Mouse (Mus musculus) midbrain, embryonic 14.5 days (tissue): ENCODE measurements around the gene Slc7a5. TPM values are rescaled to one million over a fixed set of nuclear protein-coding genes. Genes with fewer than 3 reads are reported as not detected.
A peak's percentile ranks its signal among the peaks of the same experiment; 100 is the strongest.

ENCODE experiments used
- ATAC-seq: fragments of 200-750 bp; cut with Nextera tagmentation; 2 replicates; pipeline ENCODE4 v1.8.0; 2017; ENCODE audit warnings: moderate number of reproducible peaks, moderate library complexity; ENCODE audit not compliant: low FRiP score, low TSS enrichment
- DNase-seq: peaks from one replicate; pipeline ENCODE4 v3.0.0-alpha.2; 2015
- H3K27ac ChIP-seq: fragments of 300-500 bp; sonication (generic); replicated peaks from 2 replicates; pipeline ENCODE4 v1.5.1; 2014; ENCODE audit warnings: mild to moderate bottlenecking, low read depth, low read length, moderate library complexity
- H3K27me3 ChIP-seq: fragments of 300-500 bp; sonication (generic); 2 replicates; pipeline ENCODE4 v1.6.1; 2014; ENCODE audit warnings: low read length, control low read depth, mixed read lengths; ENCODE audit not compliant: control insufficient read depth, insufficient read depth
- H3K36me3 ChIP-seq: fragments of 300-500 bp; sonication (generic); 2 replicates; pipeline ENCODE4 v1.6.1; 2014; ENCODE audit warnings: low read length, control low read depth; ENCODE audit not compliant: control insufficient read depth, insufficient read depth
- H3K4me1 ChIP-seq: fragments of 300-500 bp; sonication (generic); 2 replicates; pipeline ENCODE4 v1.6.1; 2014; ENCODE audit warnings: mild to moderate bottlenecking, antibody characterized with exemption, low read length, control low read depth; ENCODE audit not compliant: control insufficient read depth, insufficient read depth
- H3K4me2 ChIP-seq: fragments of 300-500 bp; sonication (generic); 2 replicates; pipeline ENCODE4 v1.6.1; 2014; ENCODE audit warnings: mild to moderate bottlenecking, low read length, moderate library complexity
- H3K4me3 ChIP-seq: fragments of 300-500 bp; sonication (generic); replicated peaks from 2 replicates; pipeline ENCODE4 v1.5.1; 2014; ENCODE audit warnings: low read depth, low read length
- H3K9ac ChIP-seq: fragments of 300-500 bp; sonication (generic); replicated peaks from 2 replicates; pipeline ENCODE4 v1.6.1; 2014; ENCODE audit warnings: mild to moderate bottlenecking, low read length, moderate library complexity
- H3K9me3 ChIP-seq: fragments of 300-500 bp; sonication (generic); 2 replicates; pipeline ENCODE4 v1.6.1; 2016; ENCODE audit warnings: low read length, control low read depth, mixed read lengths; ENCODE audit not compliant: control insufficient read depth
- WGBS: fragments of 180-500 bp; shearing (Covaris S2); extraction: QIAGEN DNeasy Blood & Tissue Kit; methylation state at CpG from one replicate; pipeline ENCODE4 v1.1.7; 2014; 5-methylcytosine and 5-hydroxymethylcytosine counted together
- polyA plus RNA-seq: library from polyadenylated mRNA; unstranded; fragments of >200 nt; fragmentation: Nextera tagmentation; extraction: Ambion mirVana; gene quantifications from 2 replicates; pipeline ENCODE4 v1.2.1, GENCODE M21; 2014

The Slc7a5 gene
- polyA plus RNA-seq, 1 experiment from 2014 or later, result 54.0 TPM

- Histone ChIP-seq H3K27ac (no peak overlapping the region), H3K27me3 (no peaks in the 10 kb centered on the region), H3K36me3 (peaks cover 50% of the 10 kb centered on the region), H3K4me3 (no peak overlapping the region), H3K4me2 (no peak overlapping the region), H3K9me3 (no peaks in the 10 kb centered on the region), H3K9ac (no peak overlapping the region), H3K4me1 (no peaks in the 10 kb centered on the region)
- no peak for ATAC-seq
- DNase-seq, result peak; percentile 20
- 56% methylated on average over 1 of the region's 1 CpGs for WGBS
Observed at GRCm38 (mm10) chr8:121887547-121887946, 19.9 kb downstream of the Slc7a5 start.

- 86% methylated on average over 6 of the region's 6 CpGs for WGBS
- Histone ChIP-seq H3K4me2 (no peak overlapping the region), H3K4me1 (no peaks in the 10 kb centered on the region), H3K9ac (no peak overlapping the region), H3K27ac (no peak overlapping the region), H3K36me3 (peaks cover 59% of the 10 kb centered on the region), H3K27me3 (no peaks in the 10 kb centered on the region), H3K9me3 (no peaks in the 10 kb centered on the region), H3K4me3 (no peak overlapping the region)
- no peak for DNase-seq
- no peak for ATAC-seq
Observed at GRCm38 (mm10) chr8:121885433-121885832, 22.1 kb downstream of the Slc7a5 start.

DNA sequence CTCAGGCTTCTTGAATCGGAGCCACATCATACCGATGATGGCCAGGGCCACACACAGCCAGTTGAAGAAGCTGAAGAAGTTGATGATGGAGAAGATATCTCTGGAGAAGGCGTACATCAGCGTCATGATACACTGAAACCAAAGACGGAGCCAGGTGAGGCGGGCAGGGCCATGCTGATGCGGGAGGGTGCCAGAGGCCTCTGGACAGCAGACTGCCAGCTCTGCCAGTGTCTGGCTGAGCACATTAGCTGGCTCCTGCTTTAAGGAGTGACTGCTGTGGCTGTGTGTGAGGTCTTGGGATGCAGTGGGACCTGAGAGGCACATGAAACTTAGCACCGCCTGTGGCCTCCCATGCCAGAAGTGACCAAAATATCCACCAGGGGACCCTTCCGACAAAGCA lies 22.5 kb downstream of the Slc7a5 start:
- H3K36me3 ChIP-seq, result peaks cover 59% of the 10 kb centered on the region
- no peak overlapping the region for H3K27ac ChIP-seq
- no peak overlapping the region for H3K4me2 ChIP-seq
- DNase-seq (no peak), ATAC-seq (no peak)
- 92% methylated on average over 9 of the region's 9 CpGs for WGBS
- no peaks in the 10 kb centered on the region for H3K4me1 ChIP-seq
- H3K9me3 ChIP-seq, result no peaks in the 10 kb centered on the region
- H3K4me3 ChIP-seq, result no peak overlapping the region
- no peaks in the 10 kb centered on the region for H3K27me3 ChIP-seq
- no peak overlapping the region for H3K9ac ChIP-seq

DNA sequence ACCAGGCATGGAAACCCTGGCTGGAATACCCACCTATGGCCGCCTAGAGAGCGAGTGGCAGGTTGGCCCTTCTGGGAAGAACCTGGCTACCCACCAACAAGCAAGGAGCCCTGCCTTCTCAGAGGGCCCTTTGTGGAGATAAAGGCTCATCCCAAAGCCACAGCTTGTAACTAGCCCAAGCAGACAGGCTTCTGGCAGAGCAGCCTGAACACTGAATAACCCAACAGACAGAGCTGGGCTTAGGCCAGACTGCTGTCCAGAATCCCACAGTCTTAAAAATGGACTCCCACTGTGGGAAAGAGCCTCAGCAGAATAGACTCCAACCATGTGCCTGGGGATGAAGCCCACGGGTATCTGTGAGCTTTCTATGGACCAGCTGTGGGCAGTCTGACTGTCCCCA lies 23.3 kb downstream of the Slc7a5 start:
- no peak for ATAC-seq
- WGBS, result 85% methylated on average over 3 of the region's 3 CpGs

GRCm38 (mm10) chr8:121881921-121882320 lies 25.6 kb downstream of the Slc7a5 start:
- H3K4me3 ChIP-seq, result no peak overlapping the region
- no peak overlapping the region for H3K4me2 ChIP-seq
- H3K27ac ChIP-seq, result no peak overlapping the region
- 94% methylated on average over 5 of the region's 5 CpGs for WGBS
- DNase-seq, result no peak
- ATAC-seq, result no peak
- no peaks in the 10 kb centered on the region for H3K27me3 ChIP-seq
- H3K4me1 ChIP-seq, result no peaks in the 10 kb centered on the region
- no peaks in the 10 kb centered on the region for H3K9me3 ChIP-seq
- H3K9ac ChIP-seq, result no peak overlapping the region
- peaks cover 50% of the 10 kb centered on the region for H3K36me3 ChIP-seq

More for the DNA sequence above, 23.3 kb downstream of the Slc7a5 start:
- Histone ChIP-seq H3K4me2 (no peak overlapping the region), H3K4me3 (no peak overlapping the region), H3K4me1 (no peaks in the 10 kb centered on the region), H3K27ac (no peak overlapping the region), H3K9me3 (no peaks in the 10 kb centered on the region), H3K27me3 (no peaks in the 10 kb centered on the region), H3K9ac (no peak overlapping the region), H3K36me3 (peaks cover 59% of the 10 kb centered on the region)
- DNase-seq, result no peak

GRCm38 (mm10) chr8:121880818-121881217 lies 26.7 kb downstream of the Slc7a5 start:
- Histone ChIP-seq H3K4me3 (no peak overlapping the region), H3K27ac (no peak overlapping the region), H3K4me2 (no peak overlapping the region), H3K9ac (no peak overlapping the region), H3K4me1 (no peaks in the 10 kb centered on the region), H3K27me3 (no peaks in the 10 kb centered on the region), H3K36me3 (peaks cover 42% of the 10 kb centered on the region), H3K9me3 (no peaks in the 10 kb centered on the region)
- DNase-seq (no peak), ATAC-seq (no peak)
- 84% methylated on average over 1 of the region's 1 CpGs for WGBS

- H3K4me3 ChIP-seq, result no peak overlapping the region
- H3K27me3 ChIP-seq, result no peaks in the 10 kb centered on the region
- no peak overlapping the region for H3K27ac ChIP-seq
- peaks cover 30% of the 10 kb centered on the region for H3K36me3 ChIP-seq
- H3K9me3 ChIP-seq, result no peaks in the 10 kb centered on the region
- DNase-seq (no peak), ATAC-seq (no peak)
- no peaks in the 10 kb centered on the region for H3K4me1 ChIP-seq
- WGBS, result 83% methylated on average over 3 of the region's 3 CpGs
- H3K9ac ChIP-seq, result no peak overlapping the region
- H3K4me2 ChIP-seq, result no peak overlapping the region
Observed at GRCm38 (mm10) chr8:121879712-121880111, 27.8 kb downstream of the Slc7a5 start.

DNA sequence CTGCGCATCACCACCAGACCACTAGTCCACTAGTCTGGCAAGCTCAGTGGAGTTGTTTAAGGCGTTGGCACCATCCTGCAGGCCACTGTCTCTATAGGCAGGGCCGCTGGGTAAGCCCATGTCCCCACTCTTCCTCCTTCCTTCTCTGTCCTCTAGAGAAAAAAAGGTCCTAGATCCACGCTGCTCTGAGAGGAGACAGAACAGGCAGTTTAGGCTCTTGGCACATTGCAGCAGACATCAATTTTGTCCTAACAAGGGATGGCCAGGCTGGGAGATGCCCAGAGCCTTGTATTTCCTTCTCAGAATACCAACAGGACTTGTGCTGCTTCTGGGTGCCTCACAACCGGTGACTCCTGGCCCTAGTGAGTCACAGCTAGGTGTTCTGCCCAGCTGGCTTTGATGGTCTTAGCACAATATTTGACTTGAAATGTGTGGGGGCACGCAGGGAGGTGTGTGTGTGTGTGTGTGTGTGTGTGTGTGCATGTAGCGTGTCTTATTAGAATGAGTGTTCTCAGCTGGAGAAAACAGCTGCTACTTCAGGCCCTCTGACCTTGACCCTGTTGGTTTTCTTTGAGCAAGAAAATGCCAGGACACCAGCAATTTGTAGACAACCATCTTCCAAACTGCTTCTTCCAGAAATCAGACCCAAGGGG lies 29.5 kb downstream of the Slc7a5 start:
- H3K27ac ChIP-seq, result no peak overlapping the region
- ATAC-seq, result no peak

GRCm38 (mm10) chr8:121877212-121877611 lies 30.3 kb downstream of the Slc7a5 start:
- no peak overlapping the region for H3K27ac ChIP-seq
- H3K9ac ChIP-seq, result no peak overlapping the region
- peaks cover 7% of the 10 kb centered on the region; the same call in 1 of the 2 replicates for H3K36me3 ChIP-seq
- H3K9me3 ChIP-seq, result no peaks in the 10 kb centered on the region
- no peak overlapping the region for H3K4me2 ChIP-seq
- no peaks in the 10 kb centered on the region for H3K27me3 ChIP-seq
- 71% methylated on average over 5 of the region's 5 CpGs for WGBS
- no peak for ATAC-seq
- H3K4me3 ChIP-seq, result no peak overlapping the region
- DNase-seq, result no peak
- H3K4me1 ChIP-seq, result peaks cover 5% of the 10 kb centered on the region; the same call in 1 of the 2 replicates

More for the DNA sequence above, 29.5 kb downstream of the Slc7a5 start:
- no peak for DNase-seq
- H3K9me3 ChIP-seq, result no peaks in the 10 kb centered on the region
- H3K27me3 ChIP-seq, result no peaks in the 10 kb centered on the region
- no peak overlapping the region for H3K9ac ChIP-seq
- H3K4me3 ChIP-seq, result no peak overlapping the region
- 82% methylated on average over 7 of the region's 7 CpGs for WGBS
- H3K4me2 ChIP-seq, result no peak overlapping the region
- no peaks in the 10 kb centered on the region for H3K4me1 ChIP-seq
- peaks cover 13% of the 10 kb centered on the region; the same call in 1 of the 2 replicates for H3K36me3 ChIP-seq
